Mouse (Mus musculus) yolk sac, embryonic 10.5 days (tissue): ENCODE results near the gene Selenof.
A peak's percentile ranks its signal among the peaks of the same experiment; 100 is the strongest.

Experiments used
- DNase-seq: peaks from one replicate; pipeline ENCODE4 v3.0.0-alpha.2; 2017; ENCODE audit warnings: low spot score

Gene Selenof

GRCm38 (mm10) chr3:144570047-144570815 lies at the start of gene Selenof, which contains the start of gene Hs2st1:
Gene Selenof, plus strand, starts transcription at chr3:144570304.
Gene Hs2st1, minus strand, starts transcription at chr3:144570181.
- DNase-seq = peak; percentile 99

GRCm38 (mm10) chr3:144527918-144528317 lies 42.2 kb upstream of the Selenof start:
- DNase-seq = no peak

GRCm38 (mm10) chr3:144531023-144531422 lies 39.1 kb upstream of the Selenof start:
- DNase-seq = no peak

GRCm38 (mm10) chr3:144535056-144535455 lies 35.0 kb upstream of the Selenof start:
- no peak for DNase-seq

- DNase-seq = no peak
Observed at GRCm38 (mm10) chr3:144537078-144537855, 32.8 kb upstream of the Selenof start.

- no peak for DNase-seq
Observed at GRCm38 (mm10) chr3:144539051-144539450, 31.1 kb upstream of the Selenof start.

GRCm38 (mm10) chr3:144540805-144541204 lies 29.3 kb upstream of the Selenof start:
- no peak for DNase-seq

GRCm38 (mm10) chr3:144541906-144542438 lies 28.1 kb upstream of the Selenof start:
- DNase-seq = no peak

- no peak for DNase-seq
Observed at GRCm38 (mm10) chr3:144545152-144545551, 25.0 kb upstream of the Selenof start.

- DNase-seq = no peak
Observed at GRCm38 (mm10) chr3:144545832-144546231, 24.3 kb upstream of the Selenof start.

- no peak for DNase-seq
Observed at GRCm38 (mm10) chr3:144546490-144546889, 23.6 kb upstream of the Selenof start.

- DNase-seq = no peak
Observed at GRCm38 (mm10) chr3:144548186-144548845, 21.8 kb upstream of the Selenof start.

GRCm38 (mm10) chr3:144550036-144550435 lies 20.1 kb upstream of the Selenof start:
- no peak for DNase-seq

- no peak for DNase-seq
Observed at GRCm38 (mm10) chr3:144550659-144551058, 19.4 kb upstream of the Selenof start.

- DNase-seq = no peak
Observed at GRCm38 (mm10) chr3:144551416-144551815, 18.7 kb upstream of the Selenof start.

- no peak for DNase-seq
Observed at GRCm38 (mm10) chr3:144553942-144554341, 16.2 kb upstream of the Selenof start.

GRCm38 (mm10) chr3:144554503-144554902 lies 15.6 kb upstream of the Selenof start:
- DNase-seq = peak; percentile 58

- DNase-seq = no peak
Observed at GRCm38 (mm10) chr3:144555144-144555543, 15.0 kb upstream of the Selenof start.

GRCm38 (mm10) chr3:144556625-144557324 lies 13.3 kb upstream of the Selenof start:
- DNase-seq = peak; percentile 41

GRCm38 (mm10) chr3:144558274-144558673 lies 11.8 kb upstream of the Selenof start:
- no peak for DNase-seq

GRCm38 (mm10) chr3:144561511-144562250 lies 8.4 kb upstream of the Selenof start:
- DNase-seq = no peak
